Mouse (Mus musculus) frontal cortex, postnatal 10 days (tissue): ENCODE measurements around the gene Atp2b2.

Source experiments
- DNase-seq, 2 experiments: peaks; one replicate each; pipeline ENCODE4 v3.0.0; 2022; ENCODE audit warnings: low spot score in 2 of 2, mixed read lengths in 1 of 2

The Atp2b2 gene

GRCm38 (mm10) chr6:113857310-113857873 is 185.0 kb downstream of the Atp2b2 start:
- DNase-seq: no peak

- DNase-seq: peak; percentile 73 to 83
Observed at GRCm38 (mm10) chr6:113856790-113857189, 185.6 kb downstream of the Atp2b2 start.

- DNase-seq: no peak
Observed at GRCm38 (mm10) chr6:113856095-113856646, 186.2 kb downstream of the Atp2b2 start.

GRCm38 (mm10) chr6:113855581-113855980 is 186.8 kb downstream of the Atp2b2 start:
- DNase-seq: no peak

DNA sequence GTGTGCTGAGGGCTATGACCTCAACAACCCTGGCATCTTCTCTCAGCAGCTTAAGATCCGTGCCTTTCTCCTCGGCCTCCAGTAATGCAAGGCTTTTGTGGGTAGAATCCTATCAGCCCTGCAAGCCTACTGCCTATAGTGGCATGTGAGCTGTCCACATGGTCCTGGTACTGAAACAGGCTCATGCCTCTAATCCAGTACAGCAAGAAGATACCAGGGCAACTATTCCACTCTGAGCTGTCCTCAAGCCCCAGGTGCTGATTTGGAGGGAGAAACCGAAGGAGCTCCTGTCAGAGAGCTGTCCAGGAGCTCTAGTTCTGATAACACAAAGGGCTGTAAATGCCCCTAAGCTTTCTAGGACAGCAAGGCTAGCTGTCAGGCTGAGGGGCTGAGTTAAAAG is 190.1 kb downstream of the Atp2b2 start:
- DNase-seq: peak in 1 of 2 experiments; percentile 54

GRCm38 (mm10) chr6:113849819-113850218 is 192.6 kb downstream of the Atp2b2 start:
- no peak for DNase-seq

DNA sequence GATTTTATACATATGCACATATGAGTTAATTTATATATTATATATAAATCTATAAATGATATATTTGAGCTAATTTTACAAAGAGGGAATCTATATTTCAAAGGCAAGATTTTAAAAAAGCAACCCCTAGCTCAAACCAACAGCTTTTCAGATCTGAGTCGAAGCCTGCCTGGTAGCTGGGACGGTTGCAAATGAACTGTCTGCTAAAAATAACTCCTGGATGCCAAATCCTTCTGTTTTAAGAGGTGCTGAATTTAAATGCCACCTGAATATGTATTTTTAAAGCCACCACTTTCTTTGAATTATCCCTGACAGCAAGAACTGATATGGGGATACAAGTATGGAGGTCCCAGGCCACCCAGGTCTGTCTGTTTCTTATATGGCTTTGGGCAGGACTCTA is 193.8 kb downstream of the Atp2b2 start:
- DNase-seq: no peak

GRCm38 (mm10) chr6:113847092-113847491 is 195.3 kb downstream of the Atp2b2 start:
- no peak for DNase-seq

GRCm38 (mm10) chr6:113843248-113843647 is 199.2 kb downstream of the Atp2b2 start:
- DNase-seq: no peak

DNA sequence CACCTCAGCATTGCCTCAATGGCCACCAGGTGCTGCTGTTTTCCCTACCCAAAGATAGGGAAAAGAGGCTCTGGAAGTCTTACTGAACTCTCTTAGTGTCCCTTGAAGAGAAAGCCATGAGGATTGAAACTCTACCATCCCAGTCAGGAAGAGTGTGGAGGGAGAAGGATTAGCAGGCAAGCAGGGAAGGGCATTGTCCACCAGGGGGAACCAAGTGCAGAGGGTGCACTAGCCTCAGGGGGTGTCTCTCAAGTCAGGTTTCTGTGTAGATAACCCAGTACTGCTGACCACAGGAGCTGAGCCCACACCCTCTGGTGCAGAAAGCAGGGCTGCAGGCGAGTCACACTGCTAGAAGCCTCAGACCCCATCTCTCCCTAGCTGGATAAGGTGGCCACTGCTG is 203.9 kb downstream of the Atp2b2 start:
- DNase-seq: no peak

DNA sequence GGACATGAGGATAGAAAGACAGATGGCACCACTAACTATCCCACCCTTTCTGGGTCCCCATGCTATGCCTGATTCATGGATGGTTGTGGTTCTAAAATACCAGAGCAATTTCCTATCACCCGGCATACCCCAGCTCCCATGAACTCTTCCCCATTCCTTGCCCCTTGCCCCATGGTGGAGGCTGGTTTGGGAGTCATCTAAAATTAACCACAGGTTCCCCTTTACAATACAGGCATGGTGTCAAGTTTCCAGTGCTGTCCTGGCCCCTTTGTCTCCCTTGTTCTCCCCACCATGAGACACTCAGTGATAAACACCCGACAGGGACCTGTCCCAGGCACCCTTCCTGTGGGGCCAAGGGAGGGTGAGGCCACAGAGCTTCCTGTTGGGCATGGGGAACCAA is 204.7 kb downstream of the Atp2b2 start:
- no peak for DNase-seq

DNA sequence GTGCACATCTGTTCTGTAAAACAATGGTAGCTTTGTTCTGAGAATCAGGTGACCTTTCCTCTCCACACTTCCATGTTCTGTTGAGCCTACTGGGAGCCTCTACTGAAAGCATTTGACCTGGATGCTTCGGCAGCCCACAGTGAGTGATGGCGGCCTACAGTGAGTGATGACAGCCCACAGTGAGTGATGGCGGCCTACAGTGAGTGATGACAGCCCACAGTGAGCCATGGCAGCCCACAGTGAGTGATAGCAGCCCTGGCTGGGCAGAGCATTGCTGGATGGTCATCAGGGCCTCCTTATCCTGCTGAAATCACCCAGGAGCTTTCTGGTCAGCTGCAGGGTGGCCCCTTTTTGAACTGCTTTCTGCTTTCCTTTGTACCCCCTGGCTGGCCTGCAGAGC is 205.9 kb downstream of the Atp2b2 start:
- DNase-seq: no peak

DNA sequence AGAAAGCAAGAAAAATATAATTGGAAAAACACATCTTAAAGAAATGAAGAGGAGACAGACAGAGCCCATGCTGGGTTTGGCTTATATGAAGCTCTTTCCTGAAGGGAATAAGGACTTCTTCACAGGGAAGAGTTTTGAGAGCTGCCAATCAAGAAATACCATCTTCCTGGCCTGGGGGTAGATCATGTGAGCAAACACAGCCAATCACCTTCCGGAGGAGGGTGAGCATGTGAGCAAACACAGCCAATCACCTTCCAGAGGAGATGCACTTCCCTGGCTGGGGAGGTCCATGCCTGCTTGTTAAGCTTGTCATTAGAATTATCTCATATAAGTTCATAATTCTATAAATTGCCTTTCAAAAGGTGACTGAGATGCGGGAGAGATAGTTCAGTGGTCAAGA is 211.9 kb downstream of the Atp2b2 start:
- DNase-seq: no peak

- DNase-seq: peak; percentile 36 to 40
Observed at GRCm38 (mm10) chr6:113827309-113827708, 215.1 kb downstream of the Atp2b2 start.

DNA sequence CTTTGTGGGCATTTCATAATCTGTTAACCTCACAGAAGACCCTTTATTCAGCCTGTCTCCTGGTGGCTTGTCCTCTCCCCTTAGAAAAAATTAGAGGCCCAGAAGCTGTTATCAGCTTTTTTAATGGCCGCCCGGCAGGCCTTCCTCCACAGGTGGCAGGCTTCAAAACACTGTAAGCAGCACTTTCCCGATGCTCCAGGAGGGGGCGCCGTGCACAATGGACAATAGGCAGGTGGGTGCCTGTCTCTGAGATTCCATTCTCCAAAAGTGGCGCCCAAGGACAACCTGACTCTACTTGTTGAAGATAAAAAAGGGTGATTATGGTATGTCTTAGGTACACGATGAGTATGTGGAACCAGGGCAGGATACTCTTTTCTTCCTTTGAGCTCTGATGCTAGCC is 220.0 kb downstream of the Atp2b2 start:
- DNase-seq: peak in 1 of 2 experiments; percentile 58

DNA sequence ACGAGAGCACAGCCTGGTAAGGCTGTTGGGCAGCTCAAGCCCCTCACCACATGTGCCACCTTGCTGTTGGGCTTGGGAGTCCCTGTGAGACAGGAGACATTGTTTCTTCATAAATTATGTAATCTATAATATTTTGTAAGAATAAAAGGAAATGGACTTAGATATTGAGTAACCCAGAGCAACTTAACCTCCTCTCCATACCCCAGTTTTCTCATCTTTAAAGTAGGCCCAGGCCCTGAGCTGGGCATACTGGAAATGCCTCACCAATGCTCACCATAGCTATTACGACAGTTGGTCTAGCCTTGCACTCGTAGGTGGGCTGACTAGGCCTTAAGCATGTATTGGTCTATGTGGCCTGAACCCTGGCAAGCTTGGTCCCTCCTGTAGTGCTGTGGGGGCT is 225.7 kb downstream of the Atp2b2 start:
- no peak for DNase-seq

- no peak for DNase-seq
Observed at GRCm38 (mm10) chr6:113811462-113811861, 231.0 kb downstream of the Atp2b2 start.

GRCm38 (mm10) chr6:113810667-113811066 is 231.7 kb downstream of the Atp2b2 start:
- DNase-seq: peak in 1 of 2 experiments; percentile 59

DNA sequence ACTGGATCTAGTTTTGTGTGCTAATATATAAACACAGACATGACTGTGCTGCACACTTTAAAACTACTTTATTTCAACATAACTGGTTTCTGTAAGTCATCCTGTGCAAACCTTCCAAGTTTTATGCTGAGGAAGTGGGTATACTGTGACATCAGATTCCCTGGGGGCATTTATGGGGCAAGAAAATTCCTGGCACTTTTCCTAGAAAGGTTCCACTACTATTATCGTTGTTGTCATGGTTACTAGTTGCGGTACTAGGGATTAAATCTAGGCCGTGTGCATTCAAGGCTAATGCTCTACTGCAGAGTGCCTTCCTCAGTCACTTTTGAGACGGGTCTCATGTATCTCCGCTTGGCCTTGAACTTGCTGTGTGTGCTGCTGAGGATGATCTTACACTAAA is 236.2 kb downstream of the Atp2b2 start:
- no peak for DNase-seq

DNA sequence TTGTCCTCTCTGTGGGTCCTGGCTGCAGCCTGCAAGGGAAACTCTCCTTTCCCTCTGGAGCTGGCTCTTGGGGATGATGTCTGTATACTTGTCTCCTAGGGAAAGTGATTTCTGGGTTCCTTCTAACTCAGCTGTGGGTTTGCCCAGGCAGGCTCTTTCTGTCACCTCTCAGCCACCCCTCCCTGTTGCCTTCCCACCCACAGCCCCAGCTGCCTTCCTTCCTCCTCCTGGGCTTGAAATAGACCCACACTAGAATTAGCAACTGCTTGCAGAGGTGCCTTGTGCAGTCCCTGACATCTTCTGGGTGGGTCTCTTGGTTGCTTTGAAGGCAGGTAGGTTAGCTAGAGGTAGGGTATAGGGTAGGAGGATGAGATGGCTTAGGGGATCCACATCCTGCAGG is 241.2 kb downstream of the Atp2b2 start:
- peak; percentile 58 to 64 for DNase-seq

DNA sequence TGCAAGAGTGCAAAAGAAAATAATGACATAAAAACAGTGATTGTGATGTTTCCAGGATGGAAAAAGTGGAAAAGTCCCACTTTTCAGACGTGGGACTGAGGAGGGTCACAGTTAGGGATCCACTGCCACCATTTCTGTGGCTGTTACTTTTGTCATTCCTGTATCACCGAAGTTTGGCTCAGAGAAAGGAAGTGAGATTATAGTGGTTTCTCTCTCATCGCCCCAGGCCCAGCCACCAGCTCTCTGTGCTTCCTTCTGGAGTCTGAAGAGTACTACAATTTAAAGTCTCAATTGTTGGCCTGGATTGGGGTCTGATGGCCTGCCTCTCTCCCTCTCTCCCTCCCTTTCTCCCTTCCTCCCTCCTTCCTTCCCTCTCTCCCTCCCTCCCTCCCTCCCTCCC is 242.5 kb downstream of the Atp2b2 start:
- DNase-seq: no peak

DNA sequence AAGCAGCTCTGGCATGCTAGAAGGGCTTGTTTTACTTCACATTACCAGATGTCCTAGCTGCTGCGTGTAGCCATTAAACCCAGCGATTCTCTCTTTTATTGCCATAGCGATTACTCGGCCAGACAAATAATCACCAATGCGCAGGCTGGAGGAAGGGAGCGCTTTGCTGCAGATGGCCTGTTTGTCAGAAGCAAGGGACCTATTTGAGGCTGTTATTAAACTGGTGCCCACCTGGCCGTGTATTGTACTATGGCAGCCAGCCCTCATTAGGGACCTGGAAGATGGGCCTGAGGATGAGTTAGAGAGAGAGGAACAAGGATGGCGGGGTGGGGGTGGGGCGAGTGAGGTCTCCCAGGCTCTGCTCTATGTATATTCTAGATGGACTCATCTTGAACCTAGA is 243.1 kb downstream of the Atp2b2 start:
- DNase-seq: no peak

GRCm38 (mm10) chr6:113798921-113799320 is 243.5 kb downstream of the Atp2b2 start:
- no peak for DNase-seq

DNA sequence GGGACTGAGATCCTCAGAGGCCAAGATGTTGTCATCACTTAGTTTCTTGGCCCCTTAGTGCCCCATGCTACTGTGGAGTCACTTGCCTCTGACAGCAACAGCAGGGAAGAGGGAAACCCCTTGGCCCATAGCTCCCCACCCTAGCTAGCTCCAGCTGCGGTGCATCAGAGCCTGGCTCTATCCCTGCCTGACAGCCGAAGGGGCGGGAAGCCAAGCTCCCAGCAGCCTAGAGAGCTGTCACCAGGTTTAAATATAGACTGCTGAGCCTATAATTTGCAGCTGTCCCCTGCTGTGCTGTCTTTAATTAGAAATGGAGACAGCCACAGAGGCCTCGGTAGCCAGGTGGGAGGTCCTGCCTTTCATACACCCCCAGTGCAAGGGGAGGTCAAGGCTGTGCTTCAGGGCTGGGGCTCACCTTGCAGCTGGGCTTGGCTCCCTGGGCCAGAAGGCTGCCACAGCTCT is 247.1 kb downstream of the Atp2b2 start:
- DNase-seq: peak; percentile 61
